Mouse (Mus musculus) midbrain, embryonic 12.5 days (tissue): ENCODE data around the gene Aifm1. TPM values are rescaled to one million over a fixed set of nuclear protein-coding genes. Genes with fewer than 3 reads are reported as not detected.
"Not testable (repeated sequence)": the region's sequence is repeated elsewhere in the genome, so short reads cannot be mapped to it uniquely, and the experiment has no call there.

ENCODE experiments used
- ATAC-seq: fragments of 200-750 bp; cut with Nextera tagmentation; 2 replicates; pipeline ENCODE4 v1.8.0; 2017; ENCODE audit warnings: low read depth, moderate TSS enrichment, moderate library complexity; ENCODE audit not compliant: low FRiP score
- H3K27ac ChIP-seq: fragments of 300-500 bp; sonication (generic); replicated peaks from 2 replicates; pipeline ENCODE4 v1.5.1; 2016; ENCODE audit warnings: mild to moderate bottlenecking
- H3K27me3 ChIP-seq: fragments of 300-500 bp; sonication (generic); 2 replicates; pipeline ENCODE4 v1.6.1; 2016; ENCODE audit warnings: mild to moderate bottlenecking
- H3K36me3 ChIP-seq: fragments of 300-500 bp; sonication (generic); 2 replicates; pipeline ENCODE4 v1.6.1; 2016
- H3K4me1 ChIP-seq: fragments of 300-500 bp; sonication (generic); 2 replicates; pipeline ENCODE4 v1.6.1; 2016
- H3K4me2 ChIP-seq: fragments of 300-500 bp; sonication (generic); replicated peaks from 2 replicates; pipeline ENCODE4 v1.6.1; 2016; ENCODE audit warnings: mild to moderate bottlenecking, moderate library complexity
- H3K4me3 ChIP-seq: fragments of 300-500 bp; sonication (generic); 2 replicates; pipeline ENCODE4 v1.5.1; 2016; ENCODE audit warnings: mild to moderate bottlenecking
- H3K9ac ChIP-seq: fragments of 300-500 bp; sonication (generic); replicated peaks from 2 replicates; pipeline ENCODE4 v1.6.1; 2016; ENCODE audit warnings: mild to moderate bottlenecking, moderate library complexity
- H3K9me3 ChIP-seq: fragments of 300-500 bp; sonication (generic); 2 replicates; pipeline ENCODE4 v1.6.1; 2016; ENCODE audit warnings: mild to moderate bottlenecking
- whole genome bisulfite sequencing: fragments of 180-500 bp; shearing (Covaris S2); methylation state at CpG from one replicate; pipeline ENCODE4 v1.1.7; 2016; 5-methylcytosine and 5-hydroxymethylcytosine counted together
- polyA plus RNA-seq: library from polyadenylated mRNA; unstranded; fragments of >200 nt; fragmentation: Nextera tagmentation; extraction: Ambion mirVana; gene quantifications from 2 replicates; pipeline ENCODE4 v1.2.1, GENCODE M21; 2016

Gene Aifm1
- polyA plus RNA-seq, 1 experiment from 2014 or later = 63.2 TPM

- peaks cover 51% of the 10 kb centered on the region for H3K27me3 ChIP-seq
- 42% methylated on average over 9 of the region's 9 CpGs for WGBS
- no peak for ATAC-seq
Measured at GRCm38 (mm10) chrX:48455018-48455417, 58.3 kb downstream of the Aifm1 start.

GRCm38 (mm10) chrX:48454495-48454878 lies 58.9 kb downstream of the Aifm1 start:
- H3K9ac ChIP-seq = no peak overlapping the region
- peaks cover 4% of the 10 kb centered on the region; the same call in 1 of the 2 replicates for H3K4me1 ChIP-seq
- H3K27me3 ChIP-seq = peaks cover 51% of the 10 kb centered on the region
- 19% methylated on average over 19 of the region's 21 CpGs for WGBS
- no peaks in the 10 kb centered on the region for H3K9me3 ChIP-seq
- no peak overlapping the region for H3K27ac ChIP-seq
- peak overlapping the region; percentile 39 for H3K4me3 ChIP-seq
- peak overlapping the region; percentile 48 for H3K4me2 ChIP-seq
- ATAC-seq = peak; percentile 28
- no peaks in the 10 kb centered on the region for H3K36me3 ChIP-seq

More at GRCm38 (mm10) chrX:48455018-48455417, 58.3 kb downstream of the Aifm1 start:
- no peak overlapping the region for H3K27ac ChIP-seq
- peaks cover under 1% of the 10 kb centered on the region; the same call in 1 of the 2 replicates for H3K4me1 ChIP-seq
- H3K4me3 ChIP-seq = no peak overlapping the region
- no peaks in the 10 kb centered on the region for H3K9me3 ChIP-seq
- H3K9ac ChIP-seq = no peak overlapping the region
- no peaks in the 10 kb centered on the region for H3K36me3 ChIP-seq
- no peak overlapping the region for H3K4me2 ChIP-seq

GRCm38 (mm10) chrX:48453736-48454494 lies 59.4 kb downstream of the Aifm1 start:
- no peaks in the 10 kb centered on the region for H3K36me3 ChIP-seq
- H3K4me1 ChIP-seq = peaks cover 4% of the 10 kb centered on the region; the same call in 1 of the 2 replicates
- H3K9me3 ChIP-seq = no peaks in the 10 kb centered on the region
- H3K4me3 ChIP-seq = peak overlapping the region; percentile 39
- peaks cover 51% of the 10 kb centered on the region for H3K27me3 ChIP-seq
- 0 out of 2 replicates have a peak overlapping the region, but pooled peaks have one; percentile 34 for H3K9ac ChIP-seq
- ATAC-seq = peak; percentile 53
- H3K4me2 ChIP-seq = peak overlapping the region; percentile 48
- 25% methylated on average over 64 of the region's 91 CpGs for WGBS
- H3K27ac ChIP-seq = no peak overlapping the region

- H3K36me3 ChIP-seq = no peaks in the 10 kb centered on the region
- peak overlapping the region; percentile 39 for H3K4me3 ChIP-seq
- ATAC-seq = no peak
- peaks cover 51% of the 10 kb centered on the region for H3K27me3 ChIP-seq
- H3K9me3 ChIP-seq = no peaks in the 10 kb centered on the region
- H3K9ac ChIP-seq = 0 out of 2 replicates have a peak overlapping the region, but pooled peaks have one; percentile 34
- 23% methylated on average over 66 of the region's 71 CpGs for WGBS
- H3K4me1 ChIP-seq = peaks cover 4% of the 10 kb centered on the region; the same call in 1 of the 2 replicates
- peak overlapping the region; percentile 48 for H3K4me2 ChIP-seq
- H3K27ac ChIP-seq = no peak overlapping the region
Measured at GRCm38 (mm10) chrX:48452931-48453673, 60.3 kb downstream of the Aifm1 start.

GRCm38 (mm10) chrX:48452231-48452890 lies 61.0 kb downstream of the Aifm1 start:
- Histone ChIP-seq H3K9ac (no peak overlapping the region), H3K4me2 (peak overlapping the region; percentile 48), H3K4me3 (no peak overlapping the region), H3K36me3 (no peaks in the 10 kb centered on the region), H3K4me1 (peaks cover 4% of the 10 kb centered on the region; the same call in 1 of the 2 replicates), H3K9me3 (no peaks in the 10 kb centered on the region), H3K27me3 (peaks cover 51% of the 10 kb centered on the region), H3K27ac (no peak overlapping the region)
- no peak for ATAC-seq
- 42% methylated on average over 9 of the region's 9 CpGs for WGBS

GRCm38 (mm10) chrX:48449646-48450045 lies 63.7 kb downstream of the Aifm1 start:
- Histone ChIP-seq H3K36me3 (no peaks in the 10 kb centered on the region), H3K27me3 (peaks cover 36% of the 10 kb centered on the region), H3K4me3 (no peak overlapping the region), H3K4me2 (no peak overlapping the region), H3K27ac (no peak overlapping the region), H3K4me1 (peaks cover 4% of the 10 kb centered on the region; the same call in 1 of the 2 replicates), H3K9ac (no peak overlapping the region), H3K9me3 (no peaks in the 10 kb centered on the region)
- 26% methylated on average over 10 of the region's 10 CpGs for WGBS
- no peak for ATAC-seq

GRCm38 (mm10) chrX:48444677-48445076 lies 68.7 kb downstream of the Aifm1 start:
- WGBS = 86% methylated on average over 4 of the region's 4 CpGs
- no peak overlapping the region for H3K4me3 ChIP-seq
- ATAC-seq = no peak
- peaks cover under 1% of the 10 kb centered on the region; the same call in 1 of the 2 replicates for H3K4me1 ChIP-seq
- no peak overlapping the region for H3K9ac ChIP-seq
- H3K36me3 ChIP-seq = no peaks in the 10 kb centered on the region
- no peaks in the 10 kb centered on the region for H3K9me3 ChIP-seq
- H3K27ac ChIP-seq = no peak overlapping the region
- H3K27me3 ChIP-seq = no peaks in the 10 kb centered on the region
- H3K4me2 ChIP-seq = no peak overlapping the region

GRCm38 (mm10) chrX:48441954-48442353 lies 71.4 kb downstream of the Aifm1 start:
- Histone ChIP-seq H3K9ac (no peak overlapping the region), H3K27ac (no peak overlapping the region), H3K27me3 (no peaks in the 10 kb centered on the region), H3K9me3 (no peaks in the 10 kb centered on the region), H3K4me1 (no peaks in the 10 kb centered on the region), H3K4me2 (no peak overlapping the region), H3K36me3 (no peaks in the 10 kb centered on the region), H3K4me3 (no peak overlapping the region)
- 83% methylated on average over 7 of the region's 7 CpGs for WGBS
- ATAC-seq = no peak

GRCm38 (mm10) chrX:48441548-48441947 lies 71.8 kb downstream of the Aifm1 start:
- Histone ChIP-seq H3K9ac (no peak overlapping the region), H3K36me3 (no peaks in the 10 kb centered on the region), H3K9me3 (no peaks in the 10 kb centered on the region), H3K27me3 (no peaks in the 10 kb centered on the region), H3K4me2 (no peak overlapping the region), H3K4me1 (no peaks in the 10 kb centered on the region), H3K4me3 (no peak overlapping the region), H3K27ac (no peak overlapping the region)
- no peak for ATAC-seq
- WGBS = 91% methylated on average over 6 of the region's 6 CpGs

- no peak overlapping the region for H3K27ac ChIP-seq
- ATAC-seq = no peak
- no peaks in the 10 kb centered on the region for H3K27me3 ChIP-seq
- no peak overlapping the region for H3K4me3 ChIP-seq
- no peak overlapping the region for H3K4me2 ChIP-seq
- no peak overlapping the region for H3K9ac ChIP-seq
- H3K36me3 ChIP-seq = no peaks in the 10 kb centered on the region
- WGBS = 73% methylated on average over 4 of the region's 4 CpGs
- no peaks in the 10 kb centered on the region for H3K4me1 ChIP-seq
- H3K9me3 ChIP-seq = no peaks in the 10 kb centered on the region
Measured at GRCm38 (mm10) chrX:48439036-48439435, 74.3 kb downstream of the Aifm1 start.

- H3K9me3 ChIP-seq, H3K4me3 ChIP-seq, H3K4me1 ChIP-seq, H3K36me3 ChIP-seq, H3K9ac ChIP-seq, H3K27ac ChIP-seq, ATAC-seq, H3K27me3 ChIP-seq, H3K4me2 ChIP-seq: not testable (repeated sequence)
- WGBS = 89% methylated on average over 6 of the region's 7 CpGs
Measured at GRCm38 (mm10) chrX:48436082-48436481, 77.3 kb downstream of the Aifm1 start.
